In genomic region chr1:23943146-23943940, GRCm38 (mm10) we compare ENCODE assay signal across 17 mouse cellular contexts. TPM values are rescaled to one million over a fixed set of nuclear protein-coding genes. Genes with fewer than 3 reads are reported as not detected.
DNase-seq lines count a peak whose midpoint lies in the region; ATAC-seq and TF ChIP-seq lines count a peak whose summit lies in the region.
"Had no signal": no experiment of that assay in that cellular context is flagged by ENCODE, and none has a peak within 500 bp of the region (broad histone marks: within the 10 kb centered on the region; RNA-seq: fewer than 3 reads in every experiment).

No protein-coding gene starts in this region.

- no peaks in the 10 kb centered on the region for H3K9me3 ChIP-seq in kidney, postnatal 0 days (replicated peaks; ENCODE audit: low read length)
- H3K9me3 ChIP-seq: embryonic facial prominence, embryonic 12.5 days; forebrain, embryonic 15.5 days had no signal

- no peak for TF ChIP-seq CTCF in kidney, postnatal 0 days (IDR thresholded peaks at IDR 0.05; ENCODE audit: low read depth)

- H3K4me2 ChIP-seq in kidney, postnatal 0 days (ENCODE audit: low read length): no peak overlapping the region
- H3K4me2 ChIP-seq: embryonic facial prominence, embryonic 12.5 days; forebrain, embryonic 15.5 days; heart, embryonic 13.5 days had no signal

- H3K4me3 ChIP-seq in kidney, postnatal 0 days (replicated peaks; ENCODE audit: low read depth, low read length): no peak overlapping the region
- H3K4me3 ChIP-seq: embryonic facial prominence, embryonic 12.5 days; forebrain, embryonic 15.5 days; heart, embryonic 13.5 days had no signal

- H3K9ac ChIP-seq in kidney, postnatal 0 days (ENCODE audit: low read depth, low read length): no peak overlapping the region
- H3K9ac ChIP-seq: embryonic facial prominence, embryonic 12.5 days; forebrain, embryonic 15.5 days; heart, embryonic 13.5 days had no signal

- no peaks in the 10 kb centered on the region for H3K4me1 ChIP-seq in kidney, postnatal 0 days (replicated peaks; ENCODE audit: insufficient read depth, low read length)
- H3K4me1 ChIP-seq: heart, embryonic 13.5 days had no signal

- no peak overlapping the region for H3K27ac ChIP-seq in kidney, postnatal 0 days
- H3K27ac ChIP-seq: embryonic facial prominence, embryonic 12.5 days; forebrain, embryonic 15.5 days; heart, embryonic 13.5 days had no signal

- no peaks in the 10 kb centered on the region for H3K36me3 ChIP-seq in kidney, postnatal 0 days (ENCODE audit: insufficient read depth, low read length)
- H3K36me3 ChIP-seq: embryonic facial prominence, embryonic 12.5 days; forebrain, embryonic 15.5 days; heart, embryonic 13.5 days had no signal

- peak; percentile 17 to 44 for DNase-seq in kidney, adult 8-10 months
- DNase-seq in kidney, adult 11 months: no peak
- DNase-seq in kidney, postnatal 0 days (ENCODE audit: low spot score): no peak
- DNase-seq in kidney, postnatal 4 days: no peak
- DNase-seq in R1 (ENCODE audit: low read depth, low spot score): peak; percentile 35
- peak; percentile 70 for DNase-seq in brain, adult 2 months (ENCODE audit: low read depth, low spot score)
- no peak for DNase-seq in testis, postnatal 10 days (ENCODE audit: low spot score)
- DNase-seq: adrenal gland, postnatal 10 days; cerebellum, adult 11-12 months; cerebellum, adult 9-10 months; cerebellum, postnatal 25 days; gastrocnemius, postnatal 14 days; heart, postnatal 36 days had no signal

- 0 out of 2 replicates have a peak, but pooled peaks have one; percentile 40 for ATAC-seq in kidney, postnatal 0 days (replicated peaks; ENCODE audit: low FRiP score, low read depth)
- ATAC-seq: forebrain, embryonic 15.5 days; hindbrain, embryonic 16.5 days had no signal

- no peaks in the 10 kb centered on the region for H3K27me3 ChIP-seq in kidney, postnatal 0 days (ENCODE audit: insufficient read depth, low read length)
- H3K27me3 ChIP-seq: embryonic facial prominence, embryonic 12.5 days; forebrain, embryonic 15.5 days; heart, embryonic 13.5 days had no signal

- WGBS in kidney, postnatal 0 days: 77% methylated on average over 3 of the region's 3 CpGs

RNA-seq across cellular contexts. Expression of gene Smap1, which starts 21.2 kb away (rescaled TPM):
- polyA plus RNA-seq in kidney, postnatal 0 days (2015; fragmentation: Nextera tagmentation; extraction: Ambion mirVana): 50.4 and 53.1 TPM in 2 replicates

Comparison
In these comparisons a context has a peak if more than half of its experiments do, and no peak if none do; other contexts are left out.
1. DNase-seq: peak in kidney, adult 8-10 months (2 of 2), R1 (single experiment) and brain, adult 2 months (single experiment); none in kidney, adult 11 months (single experiment), kidney, postnatal 0 days (single experiment), kidney, postnatal 4 days (0 of 2) and testis, postnatal 10 days (single experiment).